Mouse (Mus musculus) MEL (cell line): Measurements from ENCODE around the gene Srrm3. TPM values are rescaled to one million over a fixed set of nuclear protein-coding genes. Genes with fewer than 3 reads are reported as not detected.

Experiments used
- DNase-seq: peaks from one replicate; pipeline ENCODE4 v3.0.0; 2011; ENCODE audit warnings: low read depth, low spot score
- H3K27ac ChIP-seq: 2 replicates; pipeline ENCODE4 v1.5.1; 2012; ENCODE audit warnings: low read depth, mild to moderate bottlenecking, control low read depth, low read length, moderate library complexity; ENCODE audit not compliant: control insufficient read depth
- H3K27me3 ChIP-seq, 2 experiments: fragments of 150-350 bp in 1 of 2; sonication (generic) in 1 of 2; 2 replicates each; pipeline ENCODE4 v1.6.1; 2012; ENCODE audit warnings: low read length in 2 of 2, mild to moderate bottlenecking in 2 of 2, improper control_type of control experiment in 1 of 2, moderate library complexity in 1 of 2; ENCODE audit not compliant: insufficient read depth in 2 of 2, control insufficient read depth in 1 of 2
- H3K36me3 ChIP-seq, 2 experiments: 2 replicates each; pipeline ENCODE4 v1.6.1; 2012 to 2014; ENCODE audit warnings: low read length in 2 of 2, improper control_type of control experiment in 1 of 2, inconsistent platforms in 1 of 2, mild to moderate bottlenecking in 1 of 2; ENCODE audit not compliant: insufficient read depth in 2 of 2, control insufficient read depth in 1 of 2
- H3K4me1 ChIP-seq, 2 experiments: fragments of 150-350 bp in 1 of 2; sonication (generic) in 1 of 2; 2 replicates each; pipeline ENCODE4 v1.6.1; 2012; ENCODE audit warnings: low read length in 2 of 2, improper control_type of control experiment in 1 of 2, mild to moderate bottlenecking in 1 of 2; ENCODE audit not compliant: insufficient read depth in 2 of 2, control insufficient read depth in 1 of 2
- H3K4me3 ChIP-seq, 2 experiments: fragments of 150-350 bp in 1 of 2; sonication (generic) in 1 of 2; 2 replicates each; pipeline ENCODE4 v1.5.1; 2012; ENCODE audit warnings: low read depth in 2 of 2, low read length in 2 of 2, mild to moderate bottlenecking in 2 of 2, moderate library complexity in 2 of 2, control low read depth in 1 of 2, improper control_type of control experiment in 1 of 2; ENCODE audit not compliant: control insufficient read depth in 1 of 2, insufficient read depth in 1 of 2
- H3K79me2 ChIP-seq: 2 replicates; pipeline ENCODE4 v1.6.1; 2012; ENCODE audit warnings: mild to moderate bottlenecking, low read length, moderate library complexity; ENCODE audit not compliant: control insufficient read depth, poor library complexity, insufficient read depth
- H3K9ac ChIP-seq: 2 replicates; pipeline ENCODE4 v1.6.1; 2012; ENCODE audit warnings: low read depth, mild to moderate bottlenecking, control low read depth, low read length, moderate library complexity; ENCODE audit not compliant: control insufficient read depth, poor library complexity, severe bottlenecking
- H3K9me3 ChIP-seq: fragments of 150-350 bp; sonication (generic); replicated peaks from 2 replicates; pipeline ENCODE4 v1.6.1; 2012; ENCODE audit warnings: mild to moderate bottlenecking, low read length, improper control_type of control experiment, moderate library complexity; ENCODE audit not compliant: insufficient read depth
- CHD2 ChIP-seq: IDR thresholded peaks from 2 replicates; pipeline ENCODE4 v1.6.1; 2011; ENCODE audit warnings: low read length, improper control_type of control experiment
- CTCF ChIP-seq, 3 experiments: IDR thresholded peaks in 2 of 3; conservative IDR thresholded peaks in 1 of 3; 2 replicates each; pipeline ENCODE4 v1.5.1; 2011 to 2012; ENCODE audit warnings: low read length in 3 of 3, low read depth in 2 of 3, mild to moderate bottlenecking in 2 of 3, improper control_type of control experiment in 1 of 3, inconsistent platforms in 1 of 3, mixed read lengths in 1 of 3, moderate library complexity in 1 of 3; ENCODE audit not compliant: control insufficient read depth in 1 of 3, insufficient read depth in 1 of 3, poor library complexity in 1 of 3, severe bottlenecking in 1 of 3
- EP300 ChIP-seq, 2 experiments: IDR thresholded peaks; 2 replicates each; pipeline ENCODE4 v1.6.1; 2011; ENCODE audit warnings: improper control_type of control experiment in 2 of 2, low read length in 2 of 2, low read depth in 1 of 2, mild to moderate bottlenecking in 1 of 2
- ETS1 ChIP-seq: IDR thresholded peaks from 2 replicates; pipeline ENCODE4 v1.6.1; 2012; ENCODE audit warnings: low read depth, mild to moderate bottlenecking, inconsistent platforms, low read length, improper control_type of control experiment, moderate library complexity
- GABPA ChIP-seq: IDR thresholded peaks from 2 replicates; pipeline ENCODE4 v1.6.1; 2012; ENCODE audit warnings: low read depth, mild to moderate bottlenecking, inconsistent platforms, low read length, improper control_type of control experiment, moderate library complexity
- HCFC1 ChIP-seq: IDR thresholded peaks from 2 replicates; pipeline ENCODE4 v1.6.1; 2012; ENCODE audit warnings: low read depth, mild to moderate bottlenecking, inconsistent platforms, low read length, improper control_type of control experiment, moderate library complexity
- MAX ChIP-seq: IDR thresholded peaks from 2 replicates; pipeline ENCODE4 v1.6.1; 2011; ENCODE audit warnings: low read length, improper control_type of control experiment
- MAZ ChIP-seq: IDR thresholded peaks from 2 replicates; pipeline ENCODE4 v1.6.1; 2012; ENCODE audit warnings: low read depth, mild to moderate bottlenecking, inconsistent platforms, low read length, improper control_type of control experiment
- MEF2A ChIP-seq: IDR thresholded peaks from 2 replicates; pipeline ENCODE4 v1.6.1; 2014; ENCODE audit warnings: low read depth, mild to moderate bottlenecking, inconsistent platforms, low read length, improper control_type of control experiment; ENCODE audit not compliant: poor library complexity, insufficient replicate concordance, severe bottlenecking; ENCODE audit errors: extremely low read depth
- MXI1 ChIP-seq: IDR thresholded peaks from 2 replicates; pipeline ENCODE4 v1.6.1; 2011; ENCODE audit warnings: mild to moderate bottlenecking, low read depth, low read length, improper control_type of control experiment
- MYC ChIP-seq: IDR thresholded peaks from 2 replicates; pipeline ENCODE4 v1.6.1; 2011; ENCODE audit warnings: low read depth, mild to moderate bottlenecking, low read length, improper control_type of control experiment, moderate library complexity
- NELFE ChIP-seq: IDR thresholded peaks from 2 replicates; pipeline ENCODE4 v1.6.1; 2011; ENCODE audit warnings: low read depth, low read length, improper control_type of control experiment
- POLR2AphosphoS5 ChIP-seq: IDR thresholded peaks from 2 replicates; pipeline ENCODE4 v1.6.1; 2012; ENCODE audit warnings: low read depth, borderline replicate concordance, mild to moderate bottlenecking, inconsistent platforms, low read length, moderate library complexity, mixed read lengths
- RAD21 ChIP-seq: IDR thresholded peaks from 2 replicates; pipeline ENCODE4 v1.6.1; 2011; ENCODE audit warnings: mild to moderate bottlenecking, low read depth, low read length, improper control_type of control experiment
- RCOR1 ChIP-seq: IDR thresholded peaks from 2 replicates; pipeline ENCODE4 v1.6.1; 2012; ENCODE audit warnings: low read depth, mild to moderate bottlenecking, inconsistent platforms, low read length, improper control_type of control experiment
- SMC3 ChIP-seq: IDR thresholded peaks from 2 replicates; pipeline ENCODE4 v1.6.1; 2011; ENCODE audit warnings: low read depth, low read length, improper control_type of control experiment
- TAL1 ChIP-seq: IDR thresholded peaks from 2 replicates; pipeline ENCODE4 v1.6.1; 2012; ENCODE audit warnings: mild to moderate bottlenecking, inconsistent platforms, low read length, moderate library complexity, mixed read lengths
- TCF12 ChIP-seq: IDR thresholded peaks from 2 replicates; pipeline ENCODE4 v1.6.1; 2014; ENCODE audit warnings: low read depth, mild to moderate bottlenecking, inconsistent platforms, low read length, improper control_type of control experiment, moderate library complexity
- ZC3H11A ChIP-seq: IDR thresholded peaks from 2 replicates; pipeline ENCODE4 v1.6.1; 2012; ENCODE audit warnings: low read depth, mild to moderate bottlenecking, inconsistent platforms, low read length, improper control_type of control experiment
- polyA plus RNA-seq, 2 experiments: library from polyadenylated mRNA; stranded (reverse) in 1 of 2; unstranded in 1 of 2; fragments of >175 nt in 1 of 2; fragments of >200 nt in 1 of 2; gene quantifications; 2 replicates each; pipeline versions ENCODE4 v1.2.1 to v1.2.4; 2012; ENCODE audit warnings: low replicate concordance in 2 of 2, low read depth in 1 of 2; ENCODE audit not compliant: insufficient read length in 2 of 2, insufficient read depth in 1 of 2, missing spikeins in 1 of 2
- total RNA-seq: library from RNA; depleted of rRNA; stranded (reverse); fragments of 300-350 nt; gene quantifications from 2 replicates; pipeline ENCODE4 v1.2.3, GENCODE M21; 2012

Srrm3 gene
- total and polyA plus RNA-seq, 3 experiments = not detected

- H3K79me2 ChIP-seq = no peaks in the 10 kb centered on the region
- no peak for TF ChIP-seq POLR2AphosphoS5
- TF ChIP-seq MYC = 0 out of 2 replicates have a peak, but pooled peaks have one; percentile 27
- no peak for TF ChIP-seq MEF2A
- peak; percentile 56 for TF ChIP-seq MAX
- peak; percentile 75 to 82 (median 79) for TF ChIP-seq CTCF (IDR thresholded peaks at IDR 0.05 in 2 of 3, conservative IDR thresholded peaks at IDR 0.05 in 1 of 3; ENCODE audit: control insufficient read depth in 1 of 3, insufficient read depth in 1 of 3, low read depth in 2 of 3, low read length in 3 of 3, poor library complexity in 1 of 3, severe bottlenecking in 1 of 3)
- 0 out of 2 replicates have a peak, but pooled peaks have one; percentile 12 for TF ChIP-seq TCF12
- TF ChIP-seq SMC3 = peak; percentile 63
- peak overlapping the region; percentile 28 for H3K9ac ChIP-seq
- no peak overlapping the region for H3K27ac ChIP-seq
- no peaks in the 10 kb centered on the region for H3K9me3 ChIP-seq
- no peaks in the 10 kb centered on the region for H3K27me3 ChIP-seq
- H3K4me3 ChIP-seq = peak overlapping the region; percentile 60 to 71
- peaks cover 0 to 6% of the 10 kb centered on the region in 2 experiments; a peak in 2 of 4 replicates for H3K36me3 ChIP-seq
- peaks cover 0 to 34% of the 10 kb centered on the region in 2 experiments; a peak in 3 of 4 replicates for H3K4me1 ChIP-seq
- DNase-seq = peak; percentile 88
These were observed 70.5 kb downstream of the Srrm3 start for GRCm38 (mm10) chr5:135877180-135877579.

GRCm38 (mm10) chr5:135877831-135878231 lies 71.1 kb downstream of the Srrm3 start:
- Histone ChIP-seq H3K27ac (no peak overlapping the region), H3K9ac (peak overlapping the region; percentile 45), H3K9me3 (no peaks in the 10 kb centered on the region), H3K4me1 (peaks cover 0 to 34% of the 10 kb centered on the region in 2 experiments; a peak in 3 of 4 replicates), H3K36me3 (peaks cover 0 to 6% of the 10 kb centered on the region in 2 experiments; a peak in 2 of 4 replicates), H3K27me3 (no peaks in the 10 kb centered on the region), H3K4me3 (peak overlapping the region; percentile 60 to 71), H3K79me2 (no peaks in the 10 kb centered on the region)
- TF ChIP-seq RAD21 = peak; percentile 18
- TF ChIP-seq MXI1 = no peak; the same call in 1 of the 2 replicates
- TF ChIP-seq RCOR1 = 0 out of 2 replicates have a peak, but pooled peaks have one; percentile 11
- no peak for TF ChIP-seq CHD2
- peak; percentile 57 to 72 (median 62) for TF ChIP-seq CTCF (IDR thresholded peaks at IDR 0.05 in 2 of 3, conservative IDR thresholded peaks at IDR 0.05 in 1 of 3; ENCODE audit: control insufficient read depth in 1 of 3, insufficient read depth in 1 of 3, low read depth in 2 of 3, low read length in 3 of 3, poor library complexity in 1 of 3, severe bottlenecking in 1 of 3)
- TF ChIP-seq SMC3 = no peak
- peak; percentile 81 for DNase-seq

GRCm38 (mm10) chr5:135879449-135880158 lies 72.9 kb downstream of the Srrm3 start:
- H3K27ac ChIP-seq = no peak overlapping the region
- peaks cover 0 to 3% of the 10 kb centered on the region in 2 experiments; a peak in 1 of 4 replicates for H3K36me3 ChIP-seq
- peak; percentile 49 for DNase-seq
- H3K4me1 ChIP-seq = peaks cover 0 to 24% of the 10 kb centered on the region in 2 experiments; a peak in 2 of 4 replicates
- no peak for TF ChIP-seq TAL1
- no peak for TF ChIP-seq RAD21
- 0 out of 2 replicates have a peak, but pooled peaks have one; percentile 37 for TF ChIP-seq MAZ
- no peak for TF ChIP-seq ZC3H11A
- no peak for TF ChIP-seq NELFE
- 0 out of 2 replicates have a peak, but pooled peaks have one; percentile 26 for TF ChIP-seq ETS1
- TF ChIP-seq GABPA = no peak
- TF ChIP-seq POLR2AphosphoS5 = no peak
- no peak for TF ChIP-seq EP300 (IDR thresholded peaks at IDR 0.05; ENCODE audit: low read depth in 1 of 2, low read length in 2 of 2)
- no peak for TF ChIP-seq MAX
- no peak for TF ChIP-seq HCFC1
- H3K4me3 ChIP-seq = no peak overlapping the region
- no peak overlapping the region for H3K9ac ChIP-seq
- H3K79me2 ChIP-seq = no peaks in the 10 kb centered on the region
- no peaks in the 10 kb centered on the region for H3K9me3 ChIP-seq
- H3K27me3 ChIP-seq = no peaks in the 10 kb centered on the region
